Comparison of ENCODE assay signal across 7 mouse cellular contexts in genomic region chr4:120667555-120667954, GRCm38 (mm10). TPM values are rescaled to one million over a fixed set of nuclear protein-coding genes. Genes with fewer than 3 reads are reported as not detected.
A peak's percentile ranks its signal among the peaks of the same experiment; 100 is the strongest.
DNase-seq lines count a peak whose midpoint lies in the region; ATAC-seq and TF ChIP-seq lines count a peak whose summit lies in the region.

No protein-coding gene starts in this region.

- peak overlapping the region; percentile 100 for H3K4me2 ChIP-seq in forebrain, embryonic 13.5 days
- peak overlapping the region; percentile 87 for H3K4me2 ChIP-seq in liver, embryonic 11.5 days
- peak overlapping the region; percentile 100 for H3K4me2 ChIP-seq in stomach, postnatal 0 days (replicated peaks; ENCODE audit: low read depth)

- TF ChIP-seq CTCF in spleen, adult 2 months (IDR thresholded peaks at IDR 0.05; ENCODE audit: extremely low read depth, insufficient read depth, insufficient read length, insufficient replicate concordance), result no peak
- TF ChIP-seq CTCF in stomach, postnatal 0 days (IDR thresholded peaks at IDR 0.05; ENCODE audit: low read depth), result no peak

- no peaks in the 10 kb centered on the region; the same call in 1 of the 2 replicates for H3K4me1 ChIP-seq in spleen, adult 2 months (ENCODE audit: control insufficient read depth, insufficient read depth, insufficient read length)
- H3K4me1 ChIP-seq in forebrain, embryonic 13.5 days, result peaks cover 20% of the 10 kb centered on the region
- H3K4me1 ChIP-seq in liver, embryonic 11.5 days (replicated peaks; ENCODE audit: control insufficient read depth, insufficient read depth, low read length), result peaks cover 34% of the 10 kb centered on the region
- H3K4me1 ChIP-seq in stomach, postnatal 0 days (replicated peaks; ENCODE audit: control insufficient read depth, insufficient read depth), result no peaks in the 10 kb centered on the region

- no peaks in the 10 kb centered on the region for H3K36me3 ChIP-seq in spleen, adult 2 months (ENCODE audit: control insufficient read depth, insufficient read depth, low read length)
- no peaks in the 10 kb centered on the region for H3K36me3 ChIP-seq in forebrain, embryonic 13.5 days (ENCODE audit: poor library complexity, severe bottlenecking)
- no peaks in the 10 kb centered on the region for H3K36me3 ChIP-seq in liver, embryonic 11.5 days (ENCODE audit: control insufficient read depth, insufficient read depth, low read length)
- H3K36me3 ChIP-seq in stomach, postnatal 0 days (ENCODE audit: control insufficient read depth, insufficient read depth, low read length), result no peaks in the 10 kb centered on the region

- no peak for TF ChIP-seq POLR2A in spleen, adult 2 months (IDR thresholded peaks at IDR 0.05; ENCODE audit: low read depth, low read length)

- H3K9ac ChIP-seq in forebrain, embryonic 13.5 days, result peak overlapping the region; percentile 68
- H3K9ac ChIP-seq in liver, embryonic 11.5 days (ENCODE audit: low read depth, low read length), result peak overlapping the region; percentile 96
- peak overlapping the region; percentile 71 for H3K9ac ChIP-seq in stomach, postnatal 0 days (ENCODE audit: low read length)

- H3K9me3 ChIP-seq in forebrain, embryonic 13.5 days (replicated peaks), result 0 out of 2 replicates have a peak, but pooled peaks cover 3% of the 10 kb centered on the region
- no peaks in the 10 kb centered on the region for H3K9me3 ChIP-seq in liver, embryonic 11.5 days (ENCODE audit: control insufficient read depth, low read length)
- H3K9me3 ChIP-seq in stomach, postnatal 0 days (ENCODE audit: control insufficient read depth, low read length), result no peaks in the 10 kb centered on the region

- WGBS in spleen, adult 2 months, result 39% methylated on average over 10 of the region's 10 CpGs
- WGBS in forebrain, embryonic 13.5 days, result 12% methylated on average over 10 of the region's 10 CpGs
- WGBS in liver, embryonic 11.5 days, result 10% methylated on average over 10 of the region's 10 CpGs
- 39% methylated on average over 10 of the region's 10 CpGs for WGBS in stomach, postnatal 0 days

- ATAC-seq in forebrain, embryonic 13.5 days, result no peak
- no peak for ATAC-seq in liver, embryonic 11.5 days (replicated peaks; ENCODE audit: low FRiP score)
- no peak for ATAC-seq in stomach, postnatal 0 days (ENCODE audit: low FRiP score, low TSS enrichment)

- H3K4me3 ChIP-seq in spleen, adult 2 months (ENCODE audit: extremely low read depth, insufficient read depth, insufficient read length), result peak overlapping the region; percentile 51; the same call in 1 of the 2 replicates
- H3K4me3 ChIP-seq in forebrain, embryonic 13.5 days, result peak overlapping the region; percentile 56
- peak overlapping the region; percentile 98 for H3K4me3 ChIP-seq in liver, embryonic 11.5 days (ENCODE audit: low read depth, low read length)
- H3K4me3 ChIP-seq in stomach, postnatal 0 days (ENCODE audit: low read depth, low read length), result peak overlapping the region; percentile 59

- no peak overlapping the region for H3K27ac ChIP-seq in spleen, adult 2 months (ENCODE audit: insufficient read depth, low read length)
- H3K27ac ChIP-seq in forebrain, embryonic 13.5 days, result no peak overlapping the region
- H3K27ac ChIP-seq in liver, embryonic 11.5 days (ENCODE audit: low read depth, low read length), result peak overlapping the region; percentile 96
- peak overlapping the region; percentile 79 for H3K27ac ChIP-seq in stomach, postnatal 0 days (replicated peaks)

- no peak for TF ChIP-seq EP300 in stomach, postnatal 0 days (optimal IDR thresholded peaks at IDR 0.05)

- DNase-seq in spleen, adult 2 months (ENCODE audit: low read depth in 1 of 2, low spot score in 2 of 2), result no peak
- no peak for DNase-seq in spleen, postnatal 10 days (ENCODE audit: low spot score in 2 of 2)
- no peak for DNase-seq in liver, embryonic 11.5 days (ENCODE audit: low spot score)
- DNase-seq in stomach, postnatal 0 days (ENCODE audit: low spot score), result no peak
- no peak for DNase-seq in layer of hippocampus, postnatal 25 days (ENCODE audit: extremely low spot score in 1 of 2, low spot score in 1 of 2)
- DNase-seq in adrenal gland, adult 2 months, result no peak

- H3K27me3 ChIP-seq in spleen, adult 2 months (ENCODE audit: control insufficient read depth, insufficient read depth, low read length), result peaks cover 4% of the 10 kb centered on the region; the same call in 1 of the 2 replicates
- H3K27me3 ChIP-seq in forebrain, embryonic 13.5 days, result peaks cover 33% of the 10 kb centered on the region
- peaks cover 7% of the 10 kb centered on the region for H3K27me3 ChIP-seq in liver, embryonic 11.5 days (replicated peaks; ENCODE audit: control insufficient read depth, insufficient read depth, low read length)
- H3K27me3 ChIP-seq in stomach, postnatal 0 days (ENCODE audit: control insufficient read depth, insufficient read depth, low read length), result no peaks in the 10 kb centered on the region

RNA-seq across cellular contexts. Expression of gene Cited4, which starts 1.2 kb away (rescaled TPM):
- polyA plus RNA-seq in spleen, adult 2 months (2012; rRNA removed), result 10.9 and 21.7 TPM in 2 replicates
- 0.44 and 0.84 TPM in 2 replicates for polyA plus RNA-seq in forebrain, embryonic 13.5 days (2015; fragmentation: Nextera tagmentation; extraction: Ambion mirVana)
- polyA plus RNA-seq in liver, embryonic 11.5 days (2014; fragmentation: Nextera tagmentation; extraction: Ambion mirVana), result 232 and 242 TPM in 2 replicates
- 29.8 and 31.8 TPM in 2 replicates for polyA plus RNA-seq in stomach, postnatal 0 days (2015; fragmentation: Nextera tagmentation; extraction: Ambion mirVana)
- 1 to 10 TPM; 1.8 to 2.8 TPM for total RNA-seq in layer of hippocampus, postnatal 25 days (2021)
- 10 to 100 TPM; 11.3 to 18.3 TPM for total RNA-seq in adrenal gland, adult 2 months (2021)
- polyA plus RNA-seq in adrenal gland, adult 2 months (2012; rRNA removed), result 85.9 and 124 TPM in 2 replicates

Comparison
In these comparisons a context has a peak if more than half of its experiments do, and no peak if none do; other contexts are left out.
1. H3K27ac ChIP-seq: peak in liver, embryonic 11.5 days (single experiment) and stomach, postnatal 0 days (single experiment); none in spleen, adult 2 months (single experiment) and forebrain, embryonic 13.5 days (single experiment).
2. Peak in every context shown above with its lines, with median percentiles within 50 percentile points of each other: H3K4me3 ChIP-seq, H3K4me2 ChIP-seq and H3K9ac ChIP-seq.